Mouse (Mus musculus): ENCODE results near the gene Slc39a7. TPM values are rescaled to one million over a fixed set of nuclear protein-coding genes. Genes with fewer than 3 reads are reported as not detected.
"Not testable (repeated sequence)": the region's sequence is repeated elsewhere in the genome, so short reads cannot be mapped to it uniquely, and the experiment has no call there.

The Slc39a7 gene
- total RNA-seq, 2 experiments from 2014 or later = 81.7 to 84.4 TPM

GRCm38 (mm10) chr17:34003426-34003825, 28.1 kb downstream of the Slc39a7 start:
- no peak for DNase-seq
- intact Hi-C loops (cut with DNase I) = no loop called here

GRCm38 (mm10) chr17:34000796-34001195, 30.7 kb downstream of the Slc39a7 start:
- DNase-seq; intact Hi-C loops (cut with DNase I): not testable (repeated sequence)

GRCm38 (mm10) chr17:34000150-34000537, 31.3 kb downstream of the Slc39a7 start, which contains the start of gene H2-K1:
Gene H2-K1 (minus strand): TSS chr17:34000347.
- intact Hi-C loops (cut with DNase I) = no loop called here
- DNase-seq = peak; percentile 90 to 93

- intact Hi-C loops (cut with DNase I) = loop anchor here (5.0 kb wide), 1 partner anchor 1293 kb away; no protein-coding TSS in a partner anchor
- peak in 1 of 2 experiments; percentile 45 for DNase-seq
Observed at GRCm38 (mm10) chr17:33999341-34000149, 31.9 kb downstream of the Slc39a7 start.

GRCm38 (mm10) chr17:33998697-33999096, 32.8 kb downstream of the Slc39a7 start:
- not testable (repeated sequence) for DNase-seq
- intact Hi-C loops (cut with DNase I) = loop anchor here (5.0 kb wide), 1 partner anchor 1294 kb away; no protein-coding TSS in a partner anchor

GRCm38 (mm10) chr17:33997025-33997424, 34.5 kb downstream of the Slc39a7 start:
- not testable (repeated sequence) for DNase-seq
- intact Hi-C loops (cut with DNase I) = loop anchor here (5.0 kb wide), 1 partner anchor 1295 kb away; no protein-coding TSS in a partner anchor

GRCm38 (mm10) chr17:33995651-33996050, 35.8 kb downstream of the Slc39a7 start:
- intact Hi-C loops (cut with DNase I) = loop anchor here (5.0 kb wide), 1 partner anchor 1297 kb away; no protein-coding TSS in a partner anchor
- DNase-seq = no peak

- intact Hi-C loops (cut with DNase I) = loop anchor here (5.0 kb wide), 1 partner anchor 1297 kb away; no protein-coding TSS in a partner anchor
- DNase-seq = no peak
Observed at GRCm38 (mm10) chr17:33994959-33995358, 36.5 kb downstream of the Slc39a7 start.

- peak; percentile 52 to 80 for DNase-seq
- intact Hi-C loops (cut with DNase I) = no loop called here
Observed at GRCm38 (mm10) chr17:33991788-33992664, 39.5 kb downstream of the Slc39a7 start.

GRCm38 (mm10) chr17:33982136-33982535, 49.3 kb downstream of the Slc39a7 start:
- intact Hi-C loops (cut with DNase I) = loop anchor here (2.0 kb wide), 1 partner anchor 13 kb away; no protein-coding TSS in a partner anchor
- peak; percentile 58 to 74 for DNase-seq

- intact Hi-C loops (cut with DNase I) = not testable (repeated sequence)
Observed at GRCm38 (mm10) chr17:33981192-33981909, 50.1 kb downstream of the Slc39a7 start.

GRCm38 (mm10) chr17:33980181-33981035, 51.1 kb downstream of the Slc39a7 start:
- DNase-seq = no peak
- intact Hi-C loops (cut with DNase I) = no loop called here

More at GRCm38 (mm10) chr17:33981192-33981909, 50.1 kb downstream of the Slc39a7 start:
- DNase-seq = peak; percentile 90 to 91

GRCm38 (mm10) chr17:33979512-33980050, 51.9 kb downstream of the Slc39a7 start:
- intact Hi-C loops (cut with DNase I) = no loop called here
- DNase-seq = no peak

- intact Hi-C loops (cut with DNase I) = no loop called here
- DNase-seq = peak; percentile 77 to 81
Observed at GRCm38 (mm10) chr17:33978631-33979031, 52.9 kb downstream of the Slc39a7 start.

Small RNA genes lying within 50 kb of the gene (microRNA-seq; reads per million reads assigned to microRNA genes)
- gene Mir219a-1 (0 to 0.71 reads per million in 2 experiments), gene Mir219c (0 reads per million in 2 experiments)

Other genes with a start within 250 kb of the Slc39a7 start
- gene Angptl4, start 249.9 kb downstream of the Slc39a7 start, total RNA-seq (2021) = 100 to 1,000 TPM in 1 of 2 experiments, 10 to 100 TPM in 1; 34.9 to 119 TPM
- gene Kank3, start 221.2 kb downstream of the Slc39a7 start, total RNA-seq (2021) = 10 to 100 TPM; 78.7 to 84.2 TPM
- gene Rps28, start 207.1 kb downstream of the Slc39a7 start, total RNA-seq (2021) = 1,000 to 10,000 TPM; 1,002 to 1,034 TPM
- 100 to 1,000 TPM; 499 to 513 TPM for gene Ndufa7, start 207.1 kb downstream of the Slc39a7 start, total RNA-seq (2021)
- gene Cd320, start 188.6 kb downstream of the Slc39a7 start, total RNA-seq (2021) = 10 to 100 TPM; 19.7 to 22.9 TPM
- not detected for gene Gm7029, start 157.8 kb downstream of the Slc39a7 start, total RNA-seq (2021)
- 10 to 100 TPM; 12.6 to 13.8 TPM for gene Kifc1, start 141.0 kb downstream of the Slc39a7 start, total RNA-seq (2021)
- gene Platr17, start 126.5 kb downstream of the Slc39a7 start, total RNA-seq (2021) = not detected
- gene Daxx, start 122.3 kb downstream of the Slc39a7 start, total RNA-seq (2021) = 10 to 100 TPM; 16.9 to 18.3 TPM
- 10 to 100 TPM; 85.4 to 98.6 TPM for gene Tapbp, start 115.8 kb downstream of the Slc39a7 start, total RNA-seq (2021)
- gene Zbtb22, start 115.8 kb downstream of the Slc39a7 start, total RNA-seq (2021) = 10 to 100 TPM; 29.4 to 33.0 TPM
- 10 to 100 TPM; 54.8 to 57.9 TPM for gene Rgl2, start 102.1 kb downstream of the Slc39a7 start, total RNA-seq (2021)
- 10 to 100 TPM; 70.8 to 78.9 TPM for gene Pfdn6, start 91.3 kb downstream of the Slc39a7 start, total RNA-seq (2021)
- 10 to 100 TPM; 12.4 to 12.6 TPM for gene Wdr46, start 91.0 kb downstream of the Slc39a7 start, total RNA-seq (2021)
- 1 to 10 TPM; 2.7 to 3.7 TPM for gene B3galt4, start 80.2 kb downstream of the Slc39a7 start, total RNA-seq (2021)
- 10 to 100 TPM; 36.3 to 36.8 TPM for gene Vps52, start 75.9 kb downstream of the Slc39a7 start, total RNA-seq (2021)
- gene Rps18, start 75.7 kb downstream of the Slc39a7 start, total RNA-seq (2021) = 100 to 1,000 TPM; 566 to 572 TPM
- gene H2-K1, start 31.3 kb downstream of the Slc39a7 start, total RNA-seq (2021) = 10 to 100 TPM; 54.8 to 56.2 TPM
- 10 to 100 TPM; 16.5 to 17.6 TPM for gene Ring1, start 7.0 kb downstream of the Slc39a7 start, total RNA-seq (2021)
- 10 to 100 TPM; 80.8 to 88.1 TPM for gene H2-Ke6, start 3.6 kb downstream of the Slc39a7 start, total RNA-seq (2021)
- gene Rxrb, start 130 bp upstream of the Slc39a7 start, total RNA-seq (2021) = 10 to 100 TPM; 45.4 to 46.7 TPM
- 1 to 10 TPM; 1.5 to 1.8 TPM for gene Col11a2, start 7.8 kb upstream of the Slc39a7 start, total RNA-seq (2021)
- under 1 TPM in 1 of 2 experiments, not detected in 1; 0.31 TPM for gene H2-Oa, start 60.7 kb upstream of the Slc39a7 start, total RNA-seq (2021)
- 1 to 10 TPM; 4.1 to 4.5 TPM for gene H2-DMa, start 87.9 kb upstream of the Slc39a7 start, total RNA-seq (2021)
- 100 to 1,000 TPM; 113 to 119 TPM for gene Brd2, start 91.0 kb upstream of the Slc39a7 start, total RNA-seq (2021)
- 1 to 10 TPM in 1 of 2 experiments, under 1 TPM in 1; 0.98 to 1.1 TPM for gene H2-DMb2, start 111.6 kb upstream of the Slc39a7 start, total RNA-seq (2021)
- gene H2-DMb1, start 121.4 kb upstream of the Slc39a7 start, total RNA-seq (2021) = under 1 TPM; 0.72 to 0.89 TPM
- gene Tap1, start 155.9 kb upstream of the Slc39a7 start, total RNA-seq (2021) = 1 to 10 TPM; 6.7 to 7.0 TPM
- gene Psmb9, start 156.1 kb upstream of the Slc39a7 start, total RNA-seq (2021) = 1 to 10 TPM; 3.2 to 4.6 TPM
- gene Psmb8, start 166.0 kb upstream of the Slc39a7 start, total RNA-seq (2021) = 10 to 100 TPM; 10.3 to 10.7 TPM
- 10 to 100 TPM; 17.6 to 20.3 TPM for gene Tap2, start 171.8 kb upstream of the Slc39a7 start, total RNA-seq (2021)
- gene H2-Ob, start 207.2 kb upstream of the Slc39a7 start, total RNA-seq (2021) = under 1 TPM; 0.77 to 0.92 TPM
- 1 to 10 TPM; 4.4 to 4.7 TPM for gene H2-Ab1, start 226.0 kb upstream of the Slc39a7 start, total RNA-seq (2021)